Mouse (Mus musculus) neural tube, embryonic 10.5 days (tissue): ENCODE data around the gene Adat2.

ENCODE experiments used
- DNase-seq: peaks from one replicate; pipeline ENCODE4 v3.0.0-alpha.2; 2017; ENCODE audit warnings: low spot score; ENCODE audit errors: extremely low spot score

Gene Adat2

GRCm38 (mm10) chr10:13596073-13596472 lies 43.4 kb downstream of the Adat2 start:
- no peak for DNase-seq

- no peak for DNase-seq
Observed at GRCm38 (mm10) chr10:13596866-13597265, 44.2 kb downstream of the Adat2 start.

- no peak for DNase-seq
Observed at GRCm38 (mm10) chr10:13597491-13597890, 44.8 kb downstream of the Adat2 start.

- DNase-seq: no peak
Observed at GRCm38 (mm10) chr10:13600926-13601325, 48.2 kb downstream of the Adat2 start.
